Mouse (Mus musculus) liver, embryonic 16.5 days (tissue): ENCODE measurements around the gene Styx. TPM values are rescaled to one million over a fixed set of nuclear protein-coding genes. Genes with fewer than 3 reads are reported as not detected.

Experiments used
- ATAC-seq: fragments of 200-750 bp; cut with Nextera tagmentation; 2 replicates; pipeline ENCODE4 v1.8.0; 2017; ENCODE audit warnings: low read depth, mild to moderate bottlenecking, moderate number of reproducible peaks, moderate library complexity
- H3K27ac ChIP-seq: fragments of 300-500 bp; sonication (generic); 2 replicates; pipeline ENCODE4 v1.5.1; 2014; ENCODE audit warnings: mild to moderate bottlenecking, low read length
- H3K27me3 ChIP-seq: fragments of 300-500 bp; sonication (generic); 2 replicates; pipeline ENCODE4 v1.6.1; 2014; ENCODE audit warnings: low read depth, low read length, mixed read lengths; ENCODE audit not compliant: control insufficient read depth, insufficient read depth
- H3K36me3 ChIP-seq: fragments of 300-500 bp; sonication (generic); 2 replicates; pipeline ENCODE4 v1.6.1; 2014; ENCODE audit warnings: mild to moderate bottlenecking; ENCODE audit not compliant: control insufficient read depth, insufficient read depth
- H3K4me1 ChIP-seq: fragments of 300-500 bp; sonication (generic); 2 replicates; pipeline ENCODE4 v1.6.1; 2014; ENCODE audit warnings: low read depth, low read length, mixed read lengths; ENCODE audit not compliant: control insufficient read depth
- H3K4me2 ChIP-seq: fragments of 300-500 bp; sonication (generic); 2 replicates; pipeline ENCODE4 v1.6.1; 2014; ENCODE audit warnings: low read depth, low read length, mixed read lengths
- H3K4me3 ChIP-seq: fragments of 300-500 bp; sonication (generic); 2 replicates; pipeline ENCODE4 v1.5.1; 2014; ENCODE audit warnings: low read depth, mild to moderate bottlenecking, low read length
- H3K9ac ChIP-seq: fragments of 300-500 bp; sonication (generic); 2 replicates; pipeline ENCODE4 v1.6.1; 2014; ENCODE audit warnings: low read depth, low read length
- H3K9me3 ChIP-seq: fragments of 300-500 bp; sonication (generic); replicated peaks from 2 replicates; pipeline ENCODE4 v1.6.1; 2016; ENCODE audit warnings: low read length; ENCODE audit not compliant: control insufficient read depth
- WGBS: fragments of 180-500 bp; shearing (Covaris S2); extraction: QIAGEN DNeasy Blood & Tissue Kit; methylation state at CpG from one replicate; pipeline ENCODE4 v1.1.7; 2014; ENCODE audit not compliant: insufficient replicate concordance; 5-methylcytosine and 5-hydroxymethylcytosine counted together
- polyA plus RNA-seq: library from polyadenylated mRNA; unstranded; fragments of >200 nt; fragmentation: Nextera tagmentation; extraction: Ambion mirVana; gene quantifications from 2 replicates; pipeline ENCODE4 v1.2.1, GENCODE M21; 2015

Gene Styx
- 11.4 and 14.1 TPM in 2 replicates for polyA plus RNA-seq

DNA sequence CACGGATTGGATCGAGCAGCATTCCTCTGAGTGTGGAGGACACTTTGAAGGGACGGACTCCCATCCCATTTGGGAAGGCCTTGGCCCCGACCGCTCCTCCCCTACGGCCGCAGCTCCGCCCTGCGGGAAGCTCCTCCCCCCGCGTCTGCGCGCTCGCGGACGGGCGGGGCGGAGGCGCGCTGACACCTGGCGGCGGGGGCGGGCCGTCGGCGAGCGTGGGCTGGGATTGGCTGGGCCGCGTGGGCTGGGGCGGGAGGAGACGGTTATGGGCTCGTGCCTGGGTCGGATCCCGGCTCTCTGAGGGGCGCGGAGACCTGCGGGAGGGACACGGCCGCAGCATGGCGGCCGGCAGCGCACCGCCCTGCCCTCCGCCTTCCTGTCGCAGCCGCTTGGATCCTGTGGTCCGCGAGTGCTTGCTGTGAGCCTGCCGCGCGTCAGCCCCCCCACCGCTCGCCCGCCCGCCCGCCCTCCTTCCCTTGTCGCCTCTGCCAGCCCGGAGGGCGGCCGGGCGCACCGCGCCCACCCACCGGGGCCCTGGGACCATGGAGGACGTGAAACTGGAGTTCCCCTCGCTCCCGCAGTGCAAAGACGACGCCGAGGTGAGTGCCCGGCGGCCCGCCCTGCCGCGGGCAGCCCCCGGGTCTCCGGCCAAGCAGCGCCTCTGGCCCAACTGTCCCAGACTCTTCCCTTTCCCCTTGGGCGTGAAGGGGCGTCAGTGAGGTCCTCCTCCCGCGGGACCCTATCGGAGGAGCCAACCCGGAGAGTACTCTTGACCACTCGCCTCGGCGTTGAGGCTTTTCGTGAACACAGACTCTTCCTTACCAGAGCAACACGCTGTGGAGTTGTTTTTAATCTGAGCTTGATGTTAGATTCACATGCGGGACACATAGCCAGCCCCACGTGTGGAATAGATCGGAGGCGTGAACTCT is at the start of gene Styx:
Gene Styx, plus strand, starts transcription at position 163 of the 929 bp plus-strand sequence.
- Histone ChIP-seq H3K9me3 (no peaks in the 10 kb centered on the region), H3K27ac (peak within 1 kb of the TSS; percentile 71), H3K4me1 (peaks cover 8% of the 10 kb centered on the region), H3K4me2 (peak within 1 kb of the TSS; percentile 86), H3K9ac (peak within 1 kb of the TSS; percentile 78), H3K27me3 (no peaks in the 10 kb centered on the region), H3K4me3 (peak within 1 kb of the TSS; percentile 75), H3K36me3 (peaks cover 19% of the 10 kb centered on the region)
- WGBS = under 1% methylated on average over 66 of the region's 93 CpGs
- peak; percentile 99 for ATAC-seq

DNA sequence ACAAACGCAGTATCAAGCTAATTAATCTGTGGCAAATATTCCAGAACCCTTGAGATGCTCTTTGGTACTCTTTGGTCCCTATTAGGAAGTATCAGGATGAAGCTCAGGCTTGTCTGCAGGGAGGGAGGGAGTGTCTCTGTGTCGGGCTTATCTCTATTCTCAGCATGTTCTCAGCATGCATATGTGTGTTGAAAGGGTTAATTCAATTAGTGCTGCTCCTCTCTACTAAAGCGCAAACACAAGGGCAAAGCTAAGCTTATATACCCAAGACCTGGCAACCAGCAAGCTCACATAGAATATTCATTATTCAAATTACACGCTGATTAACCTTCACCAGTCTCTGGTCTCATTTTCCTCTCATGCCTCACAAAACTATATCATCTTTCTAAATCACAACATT is 47.0 kb upstream of the Styx start:
- Histone ChIP-seq H3K4me3 (no peak overlapping the region), H3K36me3 (peaks cover 40% of the 10 kb centered on the region), H3K27me3 (no peaks in the 10 kb centered on the region), H3K9me3 (no peaks in the 10 kb centered on the region), H3K27ac (no peak overlapping the region), H3K4me2 (no peak overlapping the region), H3K4me1 (peaks cover 6% of the 10 kb centered on the region; the same call in 1 of the 2 replicates), H3K9ac (no peak overlapping the region)
- no peak for ATAC-seq
- WGBS = 59% methylated on average over 4 of the region's 4 CpGs

DNA sequence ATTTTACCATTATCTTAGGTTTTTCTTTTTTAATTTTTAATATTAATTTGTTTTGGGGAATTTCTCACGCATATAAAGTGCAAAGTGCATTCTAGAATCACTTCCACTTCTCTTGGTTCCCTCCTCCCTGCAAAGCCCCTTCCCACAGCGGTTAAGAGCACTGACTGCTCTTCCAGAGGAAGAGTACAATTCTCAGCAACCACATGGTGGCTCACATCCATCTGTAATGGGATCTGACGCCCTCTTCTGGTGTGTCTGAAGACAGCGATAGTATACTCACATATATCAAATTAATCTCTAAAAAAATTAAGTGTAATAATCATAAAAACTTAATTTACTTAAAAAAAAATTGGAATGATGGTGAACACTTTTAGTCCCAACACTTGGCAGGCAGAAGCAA is 46.5 kb upstream of the Styx start:
- no peak for ATAC-seq
- no peaks in the 10 kb centered on the region for H3K27me3 ChIP-seq
- no peak overlapping the region for H3K27ac ChIP-seq
- peaks cover 36% of the 10 kb centered on the region for H3K36me3 ChIP-seq
- 76% methylated on average over 4 of the region's 4 CpGs for WGBS
- H3K4me1 ChIP-seq = peaks cover 6% of the 10 kb centered on the region; the same call in 1 of the 2 replicates
- no peaks in the 10 kb centered on the region for H3K9me3 ChIP-seq
- no peak overlapping the region for H3K9ac ChIP-seq
- no peak overlapping the region for H3K4me3 ChIP-seq
- H3K4me2 ChIP-seq = no peak overlapping the region

DNA sequence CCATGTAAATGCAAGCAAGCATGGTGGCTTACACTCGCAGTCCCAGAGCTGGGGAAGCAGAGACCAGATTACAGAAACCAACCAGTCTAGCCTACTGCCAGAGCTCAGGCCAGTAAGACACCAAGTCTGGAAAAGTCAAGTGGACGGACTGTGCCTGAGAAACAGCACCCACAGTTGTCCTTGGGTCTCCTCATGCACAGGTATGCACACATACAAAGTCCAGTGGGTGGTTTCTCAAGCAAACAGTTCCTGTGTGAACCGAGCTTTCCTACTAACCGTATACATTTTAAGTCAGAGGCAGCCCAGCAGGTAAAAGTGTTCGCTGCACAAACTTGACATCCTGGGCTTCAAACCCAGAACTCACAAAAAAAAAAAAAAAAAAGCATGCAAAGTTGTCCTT is 45.0 kb upstream of the Styx start:
- no peak overlapping the region for H3K9ac ChIP-seq
- 72% methylated on average over 5 of the region's 5 CpGs for WGBS
- H3K4me1 ChIP-seq = peaks cover 6% of the 10 kb centered on the region; the same call in 1 of the 2 replicates
- no peaks in the 10 kb centered on the region for H3K9me3 ChIP-seq
- no peaks in the 10 kb centered on the region for H3K27me3 ChIP-seq
- no peak overlapping the region for H3K4me3 ChIP-seq
- peak; percentile 79 for ATAC-seq
- H3K36me3 ChIP-seq = peaks cover 28% of the 10 kb centered on the region
- H3K4me2 ChIP-seq = no peak overlapping the region
- peak overlapping the region; percentile 61; the same call in 1 of the 2 replicates for H3K27ac ChIP-seq

DNA sequence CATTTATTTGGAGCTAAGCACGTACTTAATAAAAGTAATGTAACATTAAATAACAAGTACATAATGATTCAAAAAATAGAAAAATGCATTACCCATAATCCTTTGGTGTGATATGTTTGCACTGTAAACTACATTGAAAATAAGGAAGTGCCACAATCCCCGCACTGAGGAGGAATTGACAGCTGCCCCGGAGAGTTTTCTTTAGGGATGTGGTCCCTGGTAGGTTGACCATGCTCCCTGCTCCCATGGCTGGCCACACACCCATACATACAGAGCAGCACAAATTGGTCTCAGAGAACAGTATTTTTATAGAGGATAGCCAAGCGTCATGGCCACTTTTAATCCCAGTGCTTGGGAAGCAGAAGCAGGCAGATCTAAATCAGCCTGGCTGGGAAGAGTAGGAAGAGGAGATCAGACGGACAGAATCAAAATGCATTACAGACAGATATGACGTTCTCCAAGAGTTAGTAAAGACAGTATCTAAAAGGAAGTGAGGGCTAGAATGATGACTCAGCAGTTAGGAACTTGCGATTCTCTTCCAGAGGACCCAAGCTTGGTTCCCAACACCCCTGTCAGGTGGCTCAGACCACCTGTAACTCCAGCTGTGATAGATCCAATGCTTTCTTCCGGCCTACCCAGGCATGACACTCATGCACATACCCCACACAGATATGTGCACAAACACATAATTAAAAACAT is 43.1 kb upstream of the Styx start:
- peaks cover 11% of the 10 kb centered on the region for H3K36me3 ChIP-seq
- H3K4me3 ChIP-seq = no peak overlapping the region
- no peak overlapping the region for H3K27ac ChIP-seq
- no peak for ATAC-seq
- peaks cover 6% of the 10 kb centered on the region; the same call in 1 of the 2 replicates for H3K4me1 ChIP-seq
- no peak overlapping the region for H3K4me2 ChIP-seq
- H3K9me3 ChIP-seq = no peaks in the 10 kb centered on the region
- H3K27me3 ChIP-seq = no peaks in the 10 kb centered on the region
- no peak overlapping the region for H3K9ac ChIP-seq
- WGBS = 51% methylated on average over 8 of the region's 8 CpGs

DNA sequence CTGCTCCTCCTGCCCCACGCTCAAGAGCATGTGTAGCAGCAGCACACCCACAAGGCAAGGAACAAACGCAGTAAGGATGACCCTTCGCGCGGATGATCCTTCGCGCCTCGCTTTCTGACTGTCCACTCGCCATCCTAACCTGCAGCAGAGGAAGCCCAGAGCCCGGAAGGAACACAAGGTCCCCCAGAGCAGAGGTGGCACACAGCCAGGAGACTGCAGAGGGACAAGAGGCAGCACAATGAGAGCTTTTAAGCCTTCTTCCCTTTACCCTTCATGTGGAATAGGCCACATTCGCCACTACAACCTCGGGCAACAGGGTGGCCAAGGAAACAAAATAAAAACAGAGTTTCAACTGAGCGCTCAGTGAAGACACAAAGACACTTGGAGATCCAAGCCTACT is 41.2 kb upstream of the Styx start:
- Histone ChIP-seq H3K4me1 (peaks cover 6% of the 10 kb centered on the region), H3K9me3 (no peaks in the 10 kb centered on the region), H3K27me3 (no peaks in the 10 kb centered on the region), H3K36me3 (peaks cover 5% of the 10 kb centered on the region), H3K9ac (no peak overlapping the region), H3K27ac (no peak overlapping the region), H3K4me2 (no peak overlapping the region), H3K4me3 (no peak overlapping the region)
- 81% methylated on average over 13 of the region's 13 CpGs for WGBS
- ATAC-seq = no peak

DNA sequence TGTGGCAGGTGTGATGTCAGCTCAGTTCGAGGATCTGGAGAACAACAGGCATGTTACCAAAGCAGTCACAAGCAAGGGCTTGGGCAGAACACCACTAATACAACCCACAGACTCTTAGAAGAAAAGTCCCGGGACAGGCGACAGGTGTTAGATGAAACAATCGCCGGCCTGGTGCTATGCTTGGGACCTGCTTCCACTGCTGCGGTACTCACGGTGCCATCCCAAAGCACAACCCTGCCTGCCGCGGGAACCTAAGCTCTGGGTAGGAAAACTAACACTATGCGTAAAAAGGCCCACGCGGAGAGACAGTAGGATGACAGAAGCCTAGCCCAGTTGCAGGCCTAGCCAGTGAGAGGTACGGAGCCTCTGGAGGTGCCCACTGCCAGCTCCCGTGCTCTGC is 40.8 kb upstream of the Styx start:
- H3K4me1 ChIP-seq = peaks cover 6% of the 10 kb centered on the region
- no peak for ATAC-seq

DNA sequence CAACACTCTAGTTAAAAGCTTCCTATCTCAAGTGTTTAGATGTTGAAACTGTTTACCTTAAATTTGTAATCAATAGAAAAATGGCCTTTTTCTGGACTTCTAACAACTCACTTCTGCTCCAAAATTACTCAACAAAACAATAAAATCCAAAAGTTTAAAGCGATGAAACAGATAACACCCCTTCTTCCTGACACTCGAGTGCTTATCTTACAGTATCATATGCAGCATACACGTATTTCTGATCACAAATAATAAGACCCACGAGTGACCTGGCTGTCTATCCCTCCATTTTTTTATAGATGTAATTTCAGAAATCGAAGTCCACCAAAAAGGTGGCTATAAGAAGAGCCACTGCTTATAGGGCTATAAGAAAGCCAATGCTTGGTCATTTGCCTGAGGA is 34.0 kb upstream of the Styx start:
- Histone ChIP-seq H3K4me3 (peak overlapping the region; percentile 93), H3K27me3 (no peaks in the 10 kb centered on the region), H3K36me3 (no peaks in the 10 kb centered on the region), H3K4me1 (peaks cover 43% of the 10 kb centered on the region), H3K27ac (no peak overlapping the region), H3K9ac (peak overlapping the region; percentile 91), H3K4me2 (peak overlapping the region; percentile 83), H3K9me3 (no peaks in the 10 kb centered on the region)
- ATAC-seq = no peak
- 19% methylated on average over 5 of the region's 5 CpGs for WGBS

More for the DNA sequence above, 40.8 kb upstream of the Styx start:
- no peaks in the 10 kb centered on the region for H3K9me3 ChIP-seq
- H3K4me2 ChIP-seq = no peak overlapping the region
- no peak overlapping the region for H3K9ac ChIP-seq
- H3K36me3 ChIP-seq = peaks cover 4% of the 10 kb centered on the region
- WGBS = 86% methylated on average over 14 of the region's 14 CpGs
- H3K27me3 ChIP-seq = no peaks in the 10 kb centered on the region
- H3K27ac ChIP-seq = no peak overlapping the region
- H3K4me3 ChIP-seq = no peak overlapping the region
